Mouse (Mus musculus): Measurements from ENCODE around the gene Adamts14. TPM values are rescaled to one million over a fixed set of nuclear protein-coding genes. Genes with fewer than 3 reads are reported as not detected.
A peak's percentile ranks its signal among the peaks of the same experiment; 100 is the strongest.

Adamts14 gene
- polyA plus RNA-seq, 1 experiment from 2014 or later, result 1.2 TPM

DNA sequence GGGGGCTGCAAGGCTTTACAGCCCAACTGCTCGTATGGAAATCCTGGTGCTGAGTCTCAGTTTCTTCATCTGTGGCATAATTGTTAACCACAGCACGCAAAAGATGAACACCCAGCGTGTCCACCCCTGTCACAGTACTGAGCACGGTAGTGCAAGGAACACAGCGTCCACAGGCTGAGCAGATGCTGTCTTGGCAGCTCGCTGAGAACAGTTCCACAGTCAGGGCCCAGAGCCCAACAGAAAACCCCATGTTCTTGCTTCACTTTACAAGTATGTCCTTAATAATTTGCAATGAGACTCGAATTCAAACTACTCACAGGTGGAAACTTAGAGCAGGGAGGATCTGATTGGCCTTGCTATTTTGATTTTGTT is 592 bp upstream of the Adamts14 start:
- Histone ChIP-seq H3K4me1 (peaks cover 13% of the 10 kb centered on the region; the same call in 1 of the 2 replicates), H3K36me3 (no peaks in the 10 kb centered on the region), H3K27me3 (replicated peaks) (peaks cover 10% of the 10 kb centered on the region; the same call in 1 of the 2 replicates), H3K4me2 (peak overlapping the region; percentile 93), H3K4me3 (replicated peaks) (peak overlapping the region; percentile 55), H3K27ac (peak overlapping the region; percentile 48), H3K9ac (peak overlapping the region; percentile 22; the same call in 1 of the 2 replicates), H3K9me3 (no peaks in the 10 kb centered on the region)
- no peak for ATAC-seq (ENCODE audit: insufficient read depth, low FRiP score, low read depth)
- 51% methylated on average over 7 of the region's 7 CpGs for WGBS

DNA sequence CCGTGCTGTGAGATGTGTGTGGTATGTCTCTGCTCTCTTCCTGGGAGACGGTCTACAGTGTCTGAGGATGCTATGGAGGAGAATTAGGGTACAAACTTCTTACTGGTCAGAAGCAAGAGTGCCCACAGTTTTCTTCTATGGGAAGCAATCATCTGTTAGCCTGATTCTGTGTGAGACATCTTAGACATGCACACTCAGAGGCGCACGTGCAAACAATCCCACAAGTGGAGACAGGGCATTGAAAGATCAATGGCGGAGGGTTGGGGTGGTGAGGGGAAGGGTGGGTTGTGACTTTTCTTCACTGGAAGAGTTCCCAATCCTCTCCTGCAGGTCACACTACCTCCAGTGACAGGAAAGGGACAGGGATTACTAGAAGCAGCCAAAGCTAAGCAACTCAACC is 607 bp downstream of the Adamts14 start:
- H3K36me3 ChIP-seq, result no peaks in the 10 kb centered on the region
- H3K4me3 ChIP-seq (replicated peaks), result peak overlapping the region; percentile 55
- 40% methylated on average over 5 of the region's 5 CpGs for WGBS
- peak overlapping the region; percentile 22; the same call in 1 of the 2 replicates for H3K9ac ChIP-seq
- ATAC-seq (ENCODE audit: insufficient read depth, low FRiP score, low read depth), result no peak
- peak overlapping the region; percentile 93 for H3K4me2 ChIP-seq
- no peaks in the 10 kb centered on the region for H3K9me3 ChIP-seq
- H3K4me1 ChIP-seq, result peaks cover 13% of the 10 kb centered on the region; the same call in 1 of the 2 replicates
- peaks cover 10% of the 10 kb centered on the region; the same call in 1 of the 2 replicates for H3K27me3 ChIP-seq (replicated peaks)
- H3K27ac ChIP-seq, result no peak overlapping the region

DNA sequence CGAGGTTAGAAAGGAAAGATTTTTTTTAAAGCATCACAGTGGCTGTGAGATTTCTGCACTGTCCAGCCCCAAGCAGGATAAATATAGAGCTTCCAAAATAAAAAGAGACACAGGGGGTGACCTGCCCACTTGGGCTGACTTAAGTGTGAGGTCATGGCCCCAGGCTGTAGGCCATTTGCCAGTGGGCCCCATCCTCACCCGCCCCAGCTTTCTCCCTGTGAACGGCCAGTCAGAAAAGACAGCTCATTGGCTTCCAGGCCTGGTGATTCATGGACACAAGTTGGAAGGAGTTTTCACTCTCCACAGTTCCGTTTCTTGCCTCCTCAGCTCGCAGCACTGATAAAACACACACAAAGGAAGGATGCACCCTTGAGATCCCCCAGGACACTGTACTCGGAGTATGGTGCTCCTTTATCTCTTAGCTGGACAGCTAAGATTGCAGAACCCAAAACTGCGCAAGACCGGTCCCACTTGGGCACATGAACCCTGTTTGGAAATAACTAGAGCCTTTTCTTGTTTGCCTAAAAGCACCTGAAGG is 1.1 kb downstream of the Adamts14 start:
- H3K27me3 ChIP-seq (replicated peaks), result peaks cover 10% of the 10 kb centered on the region; the same call in 1 of the 2 replicates
- H3K27ac ChIP-seq, result no peak overlapping the region
- no peaks in the 10 kb centered on the region for H3K36me3 ChIP-seq
- peak overlapping the region; percentile 93 for H3K4me2 ChIP-seq
- no peak for ATAC-seq (ENCODE audit: insufficient read depth, low FRiP score, low read depth)
- peaks cover 13% of the 10 kb centered on the region; the same call in 1 of the 2 replicates for H3K4me1 ChIP-seq
- H3K9ac ChIP-seq, result no peak overlapping the region
- peak overlapping the region; percentile 55; the same call in 1 of the 2 replicates for H3K4me3 ChIP-seq (replicated peaks)
- H3K9me3 ChIP-seq, result no peaks in the 10 kb centered on the region
- 50% methylated on average over 8 of the region's 8 CpGs for WGBS

DNA sequence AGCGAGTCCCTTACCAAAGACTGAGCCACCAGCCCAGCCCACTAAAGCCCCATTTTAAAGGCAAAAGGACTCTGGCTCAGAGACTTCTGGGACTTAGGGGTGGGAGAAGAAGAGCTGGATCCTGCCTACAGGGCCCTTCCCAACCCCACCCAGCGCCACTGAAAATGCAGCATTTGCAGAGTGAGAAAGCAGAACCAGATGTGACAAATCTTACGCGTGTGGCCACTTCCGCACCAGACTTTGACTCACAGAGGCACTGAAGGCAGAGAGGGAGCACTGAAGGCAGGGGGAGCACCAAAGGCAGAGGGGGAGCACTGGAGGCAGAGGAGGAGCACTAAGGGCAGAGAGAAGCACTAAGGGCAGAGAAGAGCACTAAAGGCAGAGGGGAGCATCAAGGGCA is 5.9 kb downstream of the Adamts14 start:
- Histone ChIP-seq H3K27ac (no peak overlapping the region), H3K36me3 (no peaks in the 10 kb centered on the region), H3K9ac (no peak overlapping the region), H3K4me3 (replicated peaks) (no peak overlapping the region), H3K4me2 (no peak overlapping the region), H3K9me3 (no peaks in the 10 kb centered on the region), H3K4me1 (peaks cover 2% of the 10 kb centered on the region; the same call in 1 of the 2 replicates), H3K27me3 (replicated peaks) (peaks cover 2% of the 10 kb centered on the region; the same call in 1 of the 2 replicates)
- 83% methylated on average over 5 of the region's 5 CpGs for WGBS
- no peak for ATAC-seq (ENCODE audit: insufficient read depth, low FRiP score, low read depth)

DNA sequence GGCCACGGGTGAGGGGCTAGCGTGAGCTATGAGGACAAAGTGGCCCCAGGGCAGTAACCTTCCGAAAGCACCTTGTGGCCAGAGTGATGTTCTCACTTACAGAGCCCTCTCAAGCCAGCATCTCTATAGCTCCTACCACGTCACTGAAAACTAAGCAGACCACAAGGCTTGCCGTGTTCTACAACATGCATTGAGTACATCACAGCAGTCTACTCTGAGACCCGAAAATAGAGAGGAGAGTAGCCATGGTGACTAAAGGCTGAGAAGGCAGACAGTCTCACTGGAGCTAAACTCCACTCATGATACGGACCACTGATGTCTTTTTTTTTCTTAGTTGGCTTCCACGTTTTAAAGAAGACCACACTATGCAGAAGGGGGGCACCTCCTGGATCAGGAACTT is 9.6 kb downstream of the Adamts14 start:
- WGBS, result 86% methylated on average over 8 of the region's 8 CpGs
- Histone ChIP-seq H3K36me3 (no peaks in the 10 kb centered on the region), H3K4me1 (no peaks in the 10 kb centered on the region), H3K27me3 (replicated peaks) (no peaks in the 10 kb centered on the region), H3K9ac (no peak overlapping the region), H3K9me3 (no peaks in the 10 kb centered on the region), H3K27ac (no peak overlapping the region), H3K4me2 (no peak overlapping the region), H3K4me3 (replicated peaks) (no peak overlapping the region)
- no peak for ATAC-seq (ENCODE audit: insufficient read depth, low FRiP score, low read depth)

DNA sequence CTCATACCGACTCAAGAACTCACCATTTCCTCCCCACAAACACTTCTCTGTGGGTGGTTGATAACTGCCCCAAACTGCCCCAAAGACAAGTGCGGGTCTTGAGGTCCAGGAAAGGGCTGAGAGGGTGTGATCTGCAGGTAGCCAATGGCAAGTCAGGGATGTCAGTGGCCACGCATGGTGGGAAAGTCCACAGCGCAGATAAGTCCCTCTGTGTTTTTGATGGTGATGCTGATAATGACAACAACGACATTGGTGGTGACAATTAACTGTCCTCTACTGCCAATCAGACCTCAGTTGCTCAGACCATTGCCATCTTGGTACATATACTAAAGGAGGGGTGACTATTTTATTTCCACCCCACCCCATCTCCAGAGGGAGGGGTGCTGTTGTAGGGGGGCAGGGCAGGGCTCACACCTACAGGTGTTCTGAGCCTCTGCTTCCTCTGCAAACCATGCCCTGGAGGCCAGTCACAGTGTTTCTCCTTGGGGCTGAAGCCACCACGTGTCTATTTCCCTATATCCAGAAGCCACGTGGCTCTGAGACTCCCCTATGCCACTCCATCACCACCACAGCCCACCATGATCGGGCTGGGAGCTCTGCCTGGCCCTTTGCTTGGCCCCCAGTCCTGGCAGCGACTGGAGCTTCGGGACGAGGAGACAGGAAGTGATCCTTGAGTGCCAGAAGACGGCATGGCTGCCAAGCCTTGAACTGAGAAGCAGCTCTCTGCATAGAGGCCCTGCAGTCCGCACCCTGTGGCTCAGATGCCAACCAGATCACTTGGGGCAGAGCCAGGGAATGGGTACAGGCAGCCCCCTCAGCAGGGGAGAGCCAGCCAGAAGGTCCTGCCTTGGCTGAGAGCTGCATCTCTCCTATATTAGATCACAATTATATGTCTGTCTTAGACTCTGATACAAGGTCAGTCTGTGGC is 11.7 kb downstream of the Adamts14 start:
- Histone ChIP-seq H3K27ac (no peak overlapping the region), H3K4me1 (no peaks in the 10 kb centered on the region), H3K36me3 (no peaks in the 10 kb centered on the region), H3K4me2 (no peak overlapping the region), H3K27me3 (replicated peaks) (no peaks in the 10 kb centered on the region), H3K4me3 (replicated peaks) (no peak overlapping the region), H3K9me3 (no peaks in the 10 kb centered on the region), H3K9ac (no peak overlapping the region)
- no peak for ATAC-seq (ENCODE audit: insufficient read depth, low FRiP score, low read depth)
- WGBS, result 55% methylated on average over 13 of the region's 13 CpGs

DNA sequence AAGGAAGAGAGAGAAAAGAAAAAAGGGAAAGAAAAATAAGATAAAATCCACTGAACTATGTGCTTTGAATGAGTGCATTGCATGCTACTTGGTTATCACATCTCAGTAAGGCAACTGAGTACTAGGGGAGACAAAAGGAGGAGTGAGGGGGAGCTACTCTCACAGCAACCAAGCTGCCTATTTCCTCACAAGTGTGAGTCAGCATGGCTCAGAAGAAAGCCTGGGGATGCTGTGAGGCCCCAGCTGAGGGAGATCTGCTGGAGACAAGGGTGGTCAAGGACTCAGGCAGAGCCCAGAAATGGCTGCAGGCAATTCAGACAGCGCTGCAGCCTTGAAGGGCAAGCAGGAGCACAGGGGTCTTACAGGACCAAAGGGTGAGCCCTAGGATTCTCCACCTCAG is 15.1 kb downstream of the Adamts14 start:
- no peak overlapping the region for H3K9ac ChIP-seq
- H3K27ac ChIP-seq, result no peak overlapping the region
- 68% methylated on average over 1 of the region's 1 CpGs for WGBS
- H3K27me3 ChIP-seq (replicated peaks), result no peaks in the 10 kb centered on the region
- ATAC-seq (ENCODE audit: insufficient read depth, low FRiP score, low read depth), result no peak
- H3K4me3 ChIP-seq (replicated peaks), result no peak overlapping the region
- H3K4me2 ChIP-seq, result no peak overlapping the region
- no peaks in the 10 kb centered on the region for H3K36me3 ChIP-seq
- H3K9me3 ChIP-seq, result no peaks in the 10 kb centered on the region
- H3K4me1 ChIP-seq, result no peaks in the 10 kb centered on the region

DNA sequence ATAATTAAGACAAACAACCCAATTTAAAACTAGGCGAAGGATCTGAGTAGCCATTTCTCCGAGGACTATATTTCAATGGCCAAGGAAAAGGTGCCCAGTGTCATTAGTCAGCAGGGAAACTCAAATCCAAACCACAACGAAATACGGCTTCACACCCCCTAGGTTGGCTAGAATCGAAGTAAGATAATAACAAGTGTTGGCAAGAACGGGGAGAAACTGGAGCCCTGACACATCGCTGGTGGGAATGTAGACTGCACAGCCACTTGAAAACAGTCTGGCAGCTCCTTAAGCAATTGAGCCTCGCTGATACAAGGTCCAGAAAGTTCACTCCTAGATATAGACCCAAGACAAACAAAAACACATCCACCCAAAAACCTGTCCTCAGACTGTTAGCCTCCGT is 16.6 kb downstream of the Adamts14 start:
- H3K9ac ChIP-seq, result no peak overlapping the region
- no peak overlapping the region for H3K4me3 ChIP-seq (replicated peaks)
- no peaks in the 10 kb centered on the region for H3K36me3 ChIP-seq
- no peaks in the 10 kb centered on the region for H3K27me3 ChIP-seq (replicated peaks)
- no peak overlapping the region for H3K27ac ChIP-seq
- no peak overlapping the region for H3K4me2 ChIP-seq
- WGBS, result 91% methylated on average over 9 of the region's 9 CpGs
- H3K9me3 ChIP-seq, result no peaks in the 10 kb centered on the region
- no peaks in the 10 kb centered on the region for H3K4me1 ChIP-seq
- no peak for ATAC-seq (ENCODE audit: insufficient read depth, low FRiP score, low read depth)

DNA sequence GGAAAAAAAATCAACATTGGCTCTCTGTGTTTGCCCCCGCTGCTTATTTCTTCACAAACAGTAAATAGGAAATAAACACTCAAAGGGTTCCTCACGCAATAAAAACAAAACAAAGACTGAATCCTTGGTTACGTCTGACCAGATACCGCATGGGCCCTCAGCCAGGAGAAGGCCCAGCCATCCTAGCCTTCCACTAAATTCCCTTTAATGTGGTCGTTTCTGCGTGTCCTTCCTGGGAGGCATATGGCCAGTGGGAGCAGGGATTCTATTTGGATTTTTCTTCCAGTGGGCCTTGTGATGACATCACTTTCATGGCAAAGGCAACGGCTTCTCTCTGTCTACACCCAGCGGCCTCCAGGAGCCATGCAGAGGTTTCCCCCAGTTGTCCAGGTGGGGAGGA is 18.0 kb downstream of the Adamts14 start:
- Histone ChIP-seq H3K27me3 (replicated peaks) (no peaks in the 10 kb centered on the region), H3K4me1 (no peaks in the 10 kb centered on the region), H3K27ac (no peak overlapping the region), H3K9me3 (no peaks in the 10 kb centered on the region), H3K9ac (no peak overlapping the region), H3K4me3 (replicated peaks) (no peak overlapping the region), H3K36me3 (no peaks in the 10 kb centered on the region), H3K4me2 (no peak overlapping the region)
- 69% methylated on average over 8 of the region's 8 CpGs for WGBS
- ATAC-seq (ENCODE audit: insufficient read depth, low FRiP score, low read depth), result no peak

DNA sequence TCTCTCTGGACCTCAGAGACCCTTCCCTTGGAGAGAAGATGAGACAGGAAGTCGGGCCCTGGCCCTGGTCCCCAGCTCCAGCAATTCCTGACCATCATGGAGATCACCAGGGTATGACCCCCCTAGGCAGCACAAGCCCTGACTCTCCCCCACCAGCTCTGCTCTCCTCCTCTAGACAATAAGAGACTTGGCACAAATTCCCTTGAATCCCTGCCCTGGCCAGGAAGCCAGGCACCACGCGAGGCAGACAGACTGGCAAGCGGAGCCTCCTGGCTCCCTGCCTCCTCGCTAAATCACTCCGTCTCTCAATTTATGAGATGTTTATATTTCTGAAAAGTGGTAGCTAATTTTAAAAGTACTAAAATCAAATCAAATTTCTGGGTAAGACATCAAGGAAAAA is 18.5 kb downstream of the Adamts14 start:
- H3K27ac ChIP-seq, result no peak overlapping the region
- no peak overlapping the region for H3K4me3 ChIP-seq (replicated peaks)
- no peaks in the 10 kb centered on the region for H3K27me3 ChIP-seq (replicated peaks)
- no peaks in the 10 kb centered on the region for H3K4me1 ChIP-seq
- no peaks in the 10 kb centered on the region for H3K36me3 ChIP-seq
- no peaks in the 10 kb centered on the region for H3K9me3 ChIP-seq
- ATAC-seq (ENCODE audit: insufficient read depth, low FRiP score, low read depth), result no peak
- no peak overlapping the region for H3K4me2 ChIP-seq
- WGBS, result 60% methylated on average over 6 of the region's 6 CpGs
- no peak overlapping the region for H3K9ac ChIP-seq

DNA sequence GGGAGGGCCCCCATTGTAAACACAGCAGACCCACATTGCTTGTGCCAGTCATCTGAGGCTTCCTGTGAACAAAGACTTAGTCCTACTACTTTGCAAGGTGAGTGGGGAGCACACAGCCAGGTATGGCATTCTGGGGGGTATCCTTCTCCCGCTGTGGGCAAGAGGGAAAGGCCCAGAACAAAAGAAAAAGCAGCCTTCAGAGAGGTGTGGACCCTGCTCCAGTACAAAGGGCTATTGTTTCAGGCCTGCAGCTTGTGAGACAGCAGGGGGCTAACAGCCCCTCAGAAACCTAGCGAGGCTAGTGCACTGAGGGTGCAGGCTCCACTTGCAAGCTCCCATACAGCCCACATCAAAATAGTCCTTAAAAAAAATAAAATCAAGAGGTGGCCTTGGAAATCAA is 23.3 kb downstream of the Adamts14 start:
- no peak overlapping the region for H3K27ac ChIP-seq
- no peaks in the 10 kb centered on the region for H3K36me3 ChIP-seq
- no peaks in the 10 kb centered on the region for H3K27me3 ChIP-seq (replicated peaks)
- H3K4me2 ChIP-seq, result no peak overlapping the region
- no peaks in the 10 kb centered on the region for H3K9me3 ChIP-seq
- no peak overlapping the region for H3K4me3 ChIP-seq (replicated peaks)
- no peak overlapping the region for H3K9ac ChIP-seq
- H3K4me1 ChIP-seq, result 0 out of 2 replicates have a peak, but pooled peaks cover 4% of the 10 kb centered on the region
- ATAC-seq (ENCODE audit: insufficient read depth, low FRiP score, low read depth), result no peak
- WGBS, result 51% methylated on average over 2 of the region's 2 CpGs

DNA sequence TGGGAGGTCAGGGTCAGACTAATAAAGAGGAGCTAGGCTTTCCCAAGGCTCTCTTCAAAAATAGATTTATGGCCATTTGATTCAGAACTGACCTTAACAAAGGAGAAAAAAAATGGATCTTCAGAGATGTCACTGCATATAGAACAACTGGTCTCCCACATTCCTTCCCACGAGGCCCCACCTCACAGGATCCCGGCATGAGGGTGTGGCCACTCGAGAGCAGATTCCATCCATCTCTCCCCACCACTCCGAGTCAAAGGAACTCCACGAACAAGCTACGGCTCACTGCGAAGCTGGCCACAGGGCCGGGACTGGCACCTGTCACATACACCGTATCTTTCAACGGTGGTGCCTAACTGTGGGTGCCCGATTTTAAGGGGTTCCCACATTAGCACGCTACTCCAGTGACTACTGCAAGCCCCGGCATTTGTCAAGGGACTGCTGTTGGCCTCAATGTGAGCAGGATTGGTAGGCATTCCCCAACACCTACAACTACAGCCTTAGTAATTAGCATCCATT is 24.6 kb downstream of the Adamts14 start:
- Histone ChIP-seq H3K4me1 (0 out of 2 replicates have a peak, but pooled peaks cover 4% of the 10 kb centered on the region), H3K36me3 (no peaks in the 10 kb centered on the region), H3K9me3 (no peaks in the 10 kb centered on the region), H3K27me3 (replicated peaks) (no peaks in the 10 kb centered on the region), H3K9ac (no peak overlapping the region), H3K4me3 (replicated peaks) (no peak overlapping the region), H3K27ac (no peak overlapping the region), H3K4me2 (no peak overlapping the region)
- WGBS, result 64% methylated on average over 13 of the region's 13 CpGs
- ATAC-seq (ENCODE audit: insufficient read depth, low FRiP score, low read depth), result no peak

Data from stomach, embryonic 15.5 days (tissue).